Mouse (Mus musculus) kidney, postnatal 0 days (tissue): ENCODE results near the gene Gm45021. TPM values are rescaled to one million over a fixed set of nuclear protein-coding genes. Genes with fewer than 3 reads are reported as not detected.

ENCODE experiments used
- ATAC-seq: fragments of 200-750 bp; cut with Nextera tagmentation; replicated peaks from 2 replicates; pipeline ENCODE4 v1.8.0; 2017; ENCODE audit warnings: low read depth, moderate number of reproducible peaks, moderate TSS enrichment, moderate library complexity; ENCODE audit not compliant: low FRiP score
- DNase-seq: peaks from one replicate; pipeline ENCODE4 v3.0.0-alpha.2; 2016; ENCODE audit warnings: low spot score
- H3K27ac ChIP-seq: fragments of 300-500 bp; sonication (generic); 2 replicates; pipeline ENCODE4 v1.5.1; 2014; ENCODE audit warnings: mild to moderate bottlenecking
- H3K27me3 ChIP-seq: fragments of 300-500 bp; sonication (generic); 2 replicates; pipeline ENCODE4 v1.6.1; 2014; ENCODE audit warnings: low read length, mixed read lengths; ENCODE audit not compliant: insufficient read depth
- H3K36me3 ChIP-seq: fragments of 300-500 bp; sonication (generic); 2 replicates; pipeline ENCODE4 v1.6.1; 2014; ENCODE audit warnings: low read length, mixed read lengths; ENCODE audit not compliant: insufficient read depth
- H3K4me1 ChIP-seq: fragments of 300-500 bp; sonication (generic); replicated peaks from 2 replicates; pipeline ENCODE4 v1.6.1; 2014; ENCODE audit warnings: antibody characterized with exemption, low read length, mixed read lengths; ENCODE audit not compliant: insufficient read depth
- H3K4me2 ChIP-seq: fragments of 300-500 bp; sonication (generic); 2 replicates; pipeline ENCODE4 v1.6.1; 2014; ENCODE audit warnings: mild to moderate bottlenecking, low read length, moderate library complexity, mixed read lengths
- H3K4me3 ChIP-seq: fragments of 300-500 bp; sonication (generic); replicated peaks from 2 replicates; pipeline ENCODE4 v1.5.1; 2014; ENCODE audit warnings: low read depth, low read length
- H3K9ac ChIP-seq: fragments of 300-500 bp; sonication (generic); 2 replicates; pipeline ENCODE4 v1.6.1; 2014; ENCODE audit warnings: low read depth, low read length
- H3K9me3 ChIP-seq: fragments of 300-500 bp; sonication (generic); replicated peaks from 2 replicates; pipeline ENCODE4 v1.6.1; 2016; ENCODE audit warnings: low read length, inconsistent platforms, mixed read lengths
- CTCF ChIP-seq: IDR thresholded peaks from 2 replicates; pipeline ENCODE4 v1.5.1; 2016; ENCODE audit warnings: antibody characterized with exemption, low read depth, mild to moderate bottlenecking, moderate library complexity
- WGBS: fragments of 180-500 bp; shearing (Covaris S2); extraction: QIAGEN DNeasy Blood & Tissue Kit; methylation state at CpG from one replicate; pipeline ENCODE4 v1.1.7; 2014; 5-methylcytosine and 5-hydroxymethylcytosine counted together
- polyA plus RNA-seq: library from polyadenylated mRNA; unstranded; fragments of >200 nt; fragmentation: Nextera tagmentation; extraction: Ambion mirVana; gene quantifications from 2 replicates; pipeline ENCODE4 v1.2.1, GENCODE M21; 2015

Gm45021 gene
- polyA plus RNA-seq, 1 experiment from 2014 or later = 0.38 TPM

GRCm38 (mm10) chr6:48642764-48643292 lies 53.4 kb downstream of the Gm45021 start:
- Histone ChIP-seq H3K9me3 (no peaks in the 10 kb centered on the region), H3K27ac (no peak overlapping the region), H3K27me3 (no peaks in the 10 kb centered on the region), H3K4me1 (no peaks in the 10 kb centered on the region), H3K9ac (no peak overlapping the region), H3K4me2 (no peak overlapping the region), H3K36me3 (no peaks in the 10 kb centered on the region), H3K4me3 (no peak overlapping the region)
- ATAC-seq (no peak), DNase-seq (peak; percentile 89)
- TF ChIP-seq CTCF = peak; percentile 80
- WGBS = 18% methylated on average over 4 of the region's 4 CpGs

- Histone ChIP-seq H3K4me3 (no peak overlapping the region), H3K27ac (no peak overlapping the region), H3K4me1 (no peaks in the 10 kb centered on the region), H3K9me3 (no peaks in the 10 kb centered on the region), H3K9ac (no peak overlapping the region), H3K36me3 (no peaks in the 10 kb centered on the region), H3K4me2 (0 out of 2 replicates have a peak overlapping the region, but pooled peaks have one; percentile 2), H3K27me3 (no peaks in the 10 kb centered on the region)
- 7% methylated on average over 12 of the region's 12 CpGs for WGBS
- peak; percentile 89 for DNase-seq
- peak; percentile 87 for TF ChIP-seq CTCF
- 0 out of 2 replicates have a peak, but pooled peaks have one; percentile 34 for ATAC-seq
These were observed 56.4 kb downstream of the Gm45021 start for GRCm38 (mm10) chr6:48645660-48646308.

GRCm38 (mm10) chr6:48646309-48646690 lies 56.9 kb downstream of the Gm45021 start:
- Histone ChIP-seq H3K27me3 (no peaks in the 10 kb centered on the region), H3K4me1 (no peaks in the 10 kb centered on the region), H3K9me3 (no peaks in the 10 kb centered on the region), H3K4me2 (no peak overlapping the region), H3K4me3 (no peak overlapping the region), H3K27ac (no peak overlapping the region), H3K36me3 (no peaks in the 10 kb centered on the region), H3K9ac (no peak overlapping the region)
- WGBS = 83% methylated on average over 4 of the region's 4 CpGs
- DNase-seq (no peak), ATAC-seq (no peak)
- no peak for TF ChIP-seq CTCF

- DNase-seq (peak; percentile 67), ATAC-seq (0 out of 2 replicates have a peak, but pooled peaks have one; percentile 42)
- Histone ChIP-seq H3K27ac (no peak within 1 kb of the TSS), H3K4me1 (no peaks in the 10 kb centered on the region), H3K4me3 (no peak within 1 kb of the TSS), H3K9ac (no peak within 1 kb of the TSS), H3K36me3 (no peaks in the 10 kb centered on the region), H3K27me3 (no peaks in the 10 kb centered on the region), H3K4me2 (peak within 1 kb of the TSS; percentile 21; the same call in 1 of the 2 replicates), H3K9me3 (no peaks in the 10 kb centered on the region)
- 29% methylated on average over 3 of the region's 3 CpGs for WGBS
- TF ChIP-seq CTCF = peak; percentile 71
These were observed 57.6 kb downstream of the Gm45021 start, which contains the start of gene Gimap8 for GRCm38 (mm10) chr6:48646995-48647394. Gene Gimap8, plus strand, starts transcription at chr6:48647234.

DNA sequence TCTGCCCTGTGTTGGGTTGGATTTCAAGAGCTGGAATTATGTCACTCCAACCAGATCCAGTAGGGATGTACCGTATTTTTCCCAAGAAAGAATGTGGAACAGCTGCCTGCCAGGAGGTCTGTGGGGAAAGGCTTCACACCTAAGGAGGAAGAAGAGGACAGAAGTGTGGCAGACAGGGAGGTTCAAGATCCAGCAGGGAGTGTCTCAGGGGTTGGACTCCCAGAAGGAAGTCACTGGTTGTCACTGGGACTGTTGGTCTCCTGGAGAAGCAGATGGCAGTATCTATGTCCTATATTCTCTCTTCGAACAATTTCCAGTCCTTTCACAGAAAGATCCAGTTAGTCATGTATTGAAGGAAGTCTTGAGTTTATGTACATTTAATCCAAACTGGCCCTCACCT lies 58.2 kb downstream of the Gm45021 start:
- Histone ChIP-seq H3K4me3 (no peak overlapping the region), H3K4me1 (no peaks in the 10 kb centered on the region), H3K27ac (no peak overlapping the region), H3K9ac (no peak overlapping the region), H3K4me2 (peak overlapping the region; percentile 21; the same call in 1 of the 2 replicates), H3K36me3 (no peaks in the 10 kb centered on the region), H3K27me3 (no peaks in the 10 kb centered on the region), H3K9me3 (no peaks in the 10 kb centered on the region)
- no peak for DNase-seq
- TF ChIP-seq CTCF = no peak
- ATAC-seq = 0 out of 2 replicates have a peak, but pooled peaks have one; percentile 29
- 73% methylated on average over 2 of the region's 2 CpGs for WGBS

- Histone ChIP-seq H3K36me3 (no peaks in the 10 kb centered on the region), H3K4me1 (no peaks in the 10 kb centered on the region), H3K27ac (no peak overlapping the region), H3K9me3 (no peaks in the 10 kb centered on the region), H3K4me2 (no peak overlapping the region), H3K4me3 (no peak overlapping the region), H3K9ac (no peak overlapping the region), H3K27me3 (no peaks in the 10 kb centered on the region)
- WGBS = 88% methylated on average over 4 of the region's 4 CpGs
- DNase-seq (no peak), ATAC-seq (no peak)
- TF ChIP-seq CTCF = no peak
These were observed 59.4 kb downstream of the Gm45021 start for GRCm38 (mm10) chr6:48648779-48649178.
